Mouse (Mus musculus): Measurements from ENCODE around the gene Xirp1. TPM values are rescaled to one million over a fixed set of nuclear protein-coding genes. Genes with fewer than 3 reads are reported as not detected.

The Xirp1 gene
- total and polyA plus RNA-seq, 3 experiments, result not detected

DNA sequence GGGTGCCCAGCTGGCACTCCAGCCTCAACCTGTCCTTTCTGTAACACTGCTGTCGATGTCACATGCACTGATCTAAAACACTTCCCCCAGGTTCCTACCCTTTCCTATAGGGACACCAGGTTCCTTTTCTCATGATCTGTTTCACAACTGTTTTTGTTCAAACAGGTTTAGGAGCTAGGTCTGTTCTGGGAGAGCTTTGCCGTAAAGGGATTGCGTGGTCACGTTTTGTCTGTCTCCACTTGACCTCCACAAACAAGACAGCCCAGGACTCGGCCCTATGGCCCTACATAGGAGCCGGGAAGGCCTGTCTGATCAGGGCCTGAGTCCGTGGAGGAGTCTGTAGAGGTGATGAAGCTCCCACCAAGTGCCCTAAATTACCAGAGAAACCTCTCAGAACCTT is 53.6 kb downstream of the Xirp1 start:
- Histone ChIP-seq H3K9ac (ENCODE audit: insufficient read depth, low read depth) (no peak overlapping the region), H3K27ac (ENCODE audit: insufficient read depth, low read depth) (no peak overlapping the region), H3K4me1 (ENCODE audit: control insufficient read depth in 1 of 2, insufficient read depth in 2 of 2) (peaks cover 8 to 23% of the 10 kb centered on the region in 2 experiments), H3K36me3 (replicated peaks in 1 of 2; ENCODE audit: control insufficient read depth in 1 of 2, insufficient read depth in 1 of 2, low read length in 1 of 2) (peaks cover 34 to 48% of the 10 kb centered on the region in 2 experiments), H3K27me3 (replicated peaks) (no peaks in the 10 kb centered on the region), H3K9me3 (replicated peaks; ENCODE audit: low read length) (peaks cover 2% of the 10 kb centered on the region), H3K4me3 (replicated peaks in 1 of 3; ENCODE audit: low read depth in 2 of 3, low read length in 2 of 3, poor library complexity in 1 of 3) (no peak overlapping the region), H3K79me2 (replicated peaks; ENCODE audit: control insufficient read depth, extremely low read depth, insufficient read depth, poor library complexity, severe bottlenecking) (no peaks in the 10 kb centered on the region; the same call in 1 of the 2 replicates), H3K4me2 (ENCODE audit: insufficient read depth, low read depth, poor library complexity, severe bottlenecking) (no peak overlapping the region)
- in situ Hi-C loops (cut with MboI; ENCODE audit: low pct_ligation_motif_present, low pct_unique_long_range_greater_than_20kb, low sequenced_read_pairs), result loop anchor here (5.0 kb wide), 1 partner anchor 47 kb away; no protein-coding TSS in a partner anchor
- dilution Hi-C loops (cut with MboI; ENCODE audit: extremely low pct_ligation_motif_present, extremely low pct_unique_long_range_greater_than_20kb, low sequenced_read_pairs), result no loop called here
- TF ChIP-seq MAX (IDR thresholded peaks at IDR 0.05; ENCODE audit: low read length), result no peak
- TF ChIP-seq MAFK (IDR thresholded peaks at IDR 0.05; ENCODE audit: insufficient replicate concordance, low read length), result no peak
- no peak for TF ChIP-seq MEF2A (IDR thresholded peaks at IDR 0.05; ENCODE audit: borderline replicate concordance, low read depth, low read length)
- DNase-seq (ENCODE audit: extremely low read depth), result no peak

GRCm38 (mm10) chr9:119966221-119966910 is 57.0 kb downstream of the Xirp1 start:
- Histone ChIP-seq H3K9ac (ENCODE audit: insufficient read depth, low read depth) (no peak overlapping the region), H3K4me1 (ENCODE audit: control insufficient read depth in 1 of 2, insufficient read depth in 2 of 2) (peaks cover 16 to 30% of the 10 kb centered on the region in 2 experiments), H3K27ac (ENCODE audit: insufficient read depth, low read depth) (no peak overlapping the region), H3K36me3 (replicated peaks in 1 of 2; ENCODE audit: control insufficient read depth in 1 of 2, insufficient read depth in 1 of 2, low read length in 1 of 2) (peaks cover 5 to 14% of the 10 kb centered on the region in 2 experiments), H3K4me3 (replicated peaks in 1 of 3; ENCODE audit: low read depth in 2 of 3, low read length in 2 of 3, poor library complexity in 1 of 3) (no peak overlapping the region), H3K27me3 (replicated peaks) (peaks cover 2% of the 10 kb centered on the region), H3K79me2 (replicated peaks; ENCODE audit: control insufficient read depth, extremely low read depth, insufficient read depth, poor library complexity, severe bottlenecking) (no peaks in the 10 kb centered on the region), H3K4me2 (ENCODE audit: insufficient read depth, low read depth, poor library complexity, severe bottlenecking) (no peak overlapping the region), H3K9me3 (replicated peaks; ENCODE audit: low read length) (no peaks in the 10 kb centered on the region)
- no peak for DNase-seq (ENCODE audit: extremely low read depth)
- dilution Hi-C loops (cut with MboI; ENCODE audit: extremely low pct_ligation_motif_present, extremely low pct_unique_long_range_greater_than_20kb, low sequenced_read_pairs), result no loop called here
- no peak for TF ChIP-seq MAFK (IDR thresholded peaks at IDR 0.05; ENCODE audit: insufficient replicate concordance, low read length)
- TF ChIP-seq NELFE (IDR thresholded peaks at IDR 0.05; ENCODE audit: low read depth, low read length), result no peak
- TF ChIP-seq ZNF384 (IDR thresholded peaks at IDR 0.05; ENCODE audit: low read depth, low read length), result no peak
- in situ Hi-C loops (cut with MboI; ENCODE audit: low pct_ligation_motif_present, low pct_unique_long_range_greater_than_20kb, low sequenced_read_pairs), result loop anchor here (5.0 kb wide), 1 partner anchor 51 kb away; no protein-coding TSS in a partner anchor

DNA sequence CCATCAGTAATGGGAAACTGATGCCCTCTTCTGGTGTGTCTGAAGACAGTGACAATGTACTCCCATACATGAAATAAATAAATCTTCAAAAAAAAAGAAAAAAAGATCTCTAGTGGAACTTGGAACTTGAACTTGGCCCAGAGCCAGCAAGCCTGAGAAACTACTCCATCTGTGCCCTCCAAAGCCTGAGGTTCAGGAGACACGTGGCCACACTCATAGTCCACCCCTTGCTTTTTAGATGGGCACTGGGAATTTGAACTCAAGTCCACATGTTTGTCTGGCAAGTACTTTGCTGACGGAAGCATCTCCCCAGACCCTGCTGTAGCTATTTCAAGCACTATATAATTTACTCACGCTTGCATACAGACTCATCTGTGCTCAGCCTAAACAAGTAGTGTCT is 58.2 kb downstream of the Xirp1 start:
- Histone ChIP-seq H3K4me2 (ENCODE audit: insufficient read depth, low read depth, poor library complexity, severe bottlenecking) (no peak overlapping the region), H3K9ac (ENCODE audit: insufficient read depth, low read depth) (no peak overlapping the region), H3K27ac (ENCODE audit: insufficient read depth, low read depth) (no peak overlapping the region), H3K79me2 (replicated peaks; ENCODE audit: control insufficient read depth, extremely low read depth, insufficient read depth, poor library complexity, severe bottlenecking) (no peaks in the 10 kb centered on the region), H3K4me3 (replicated peaks in 1 of 3; ENCODE audit: low read depth in 2 of 3, low read length in 2 of 3, poor library complexity in 1 of 3) (no peak overlapping the region), H3K27me3 (replicated peaks) (peaks cover 5% of the 10 kb centered on the region), H3K4me1 (ENCODE audit: control insufficient read depth in 1 of 2, insufficient read depth in 2 of 2) (peaks cover 8 to 18% of the 10 kb centered on the region in 2 experiments), H3K36me3 (replicated peaks in 1 of 2; ENCODE audit: control insufficient read depth in 1 of 2, insufficient read depth in 1 of 2, low read length in 1 of 2) (peaks cover 0 to 3% of the 10 kb centered on the region in 2 experiments), H3K9me3 (replicated peaks; ENCODE audit: low read length) (no peaks in the 10 kb centered on the region)
- in situ Hi-C loops (cut with MboI; ENCODE audit: low pct_ligation_motif_present, low pct_unique_long_range_greater_than_20kb, low sequenced_read_pairs) (loop anchor here (5.0 kb wide), 1 partner anchor 52 kb away; no protein-coding TSS in a partner anchor), dilution Hi-C loops (cut with MboI; ENCODE audit: extremely low pct_ligation_motif_present, extremely low pct_unique_long_range_greater_than_20kb, low sequenced_read_pairs) (no loop called here)
- no peak for TF ChIP-seq NRF1 (IDR thresholded peaks at IDR 0.05; ENCODE audit: low read depth, low read length)
- TF ChIP-seq NELFE (IDR thresholded peaks at IDR 0.05; ENCODE audit: low read depth, low read length), result no peak
- TF ChIP-seq ELF1 (IDR thresholded peaks at IDR 0.05; ENCODE audit: low read depth, low read length), result no peak
- no peak for TF ChIP-seq ZC3H11A (IDR thresholded peaks at IDR 0.05; ENCODE audit: low read depth, low read length)
- no peak for TF ChIP-seq HCFC1 (IDR thresholded peaks at IDR 0.05; ENCODE audit: low read depth, low read length)
- no peak for TF ChIP-seq ZKSCAN1 (IDR thresholded peaks at IDR 0.05; ENCODE audit: borderline replicate concordance, low read depth, low read length)
- no peak for TF ChIP-seq GABPA (IDR thresholded peaks at IDR 0.05; ENCODE audit: insufficient replicate concordance, low read depth, low read length)
- TF ChIP-seq CHD1 (IDR thresholded peaks at IDR 0.05; ENCODE audit: low read depth, low read length), result no peak
- TF ChIP-seq CHD2 (IDR thresholded peaks at IDR 0.05; ENCODE audit: low read length), result no peak
- no peak for TF ChIP-seq ZMIZ1 (IDR thresholded peaks at IDR 0.05; ENCODE audit: low read depth, low read length)
- TF ChIP-seq MXI1 (IDR thresholded peaks at IDR 0.05; ENCODE audit: low read depth, low read length), result no peak
- TF ChIP-seq MAX (IDR thresholded peaks at IDR 0.05; ENCODE audit: low read length), result no peak
- DNase-seq (ENCODE audit: extremely low read depth), result no peak
